In the genomic region with DNA sequence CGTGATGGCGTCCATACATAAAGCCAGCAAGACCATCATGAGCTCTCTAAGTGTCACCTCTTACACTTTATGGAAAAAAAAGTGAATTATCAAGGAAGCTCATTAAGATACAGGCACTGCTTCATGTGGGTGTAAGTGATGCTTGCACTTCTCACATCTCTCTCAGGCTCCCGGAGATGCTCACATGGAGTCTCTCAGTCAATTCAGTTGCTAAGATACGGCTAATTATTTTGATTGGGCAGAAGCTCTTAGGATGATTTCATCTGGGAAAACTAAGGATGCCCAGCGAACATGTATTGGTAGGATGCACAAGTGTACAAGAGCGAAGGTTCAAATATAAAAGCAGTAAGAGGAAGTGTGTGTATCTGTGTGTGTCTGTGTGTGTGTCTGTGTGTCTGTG, we compare ENCODE assay signal across 19 mouse cellular contexts. TPM values are rescaled to one million over a fixed set of nuclear protein-coding genes. Genes with fewer than 3 reads are reported as not detected.
A peak's percentile ranks its signal among the peaks of the same experiment; 100 is the strongest.
DNase-seq lines count a peak whose midpoint lies in the region; ATAC-seq lines count a peak whose summit lies in the region.
"Had no signal": no experiment of that assay in that cellular context is flagged by ENCODE, and none has a peak within 500 bp of the region (broad histone marks: within the 10 kb centered on the region; RNA-seq: fewer than 3 reads in every experiment).

No protein-coding gene starts in this region.

- DNase-seq in layer of hippocampus, adult 11-12 months (ENCODE audit: low spot score), result peak; percentile 16
- no peak for DNase-seq in layer of hippocampus, postnatal 25 days (ENCODE audit: extremely low spot score in 1 of 2, low spot score in 1 of 2)
- peak; percentile 59 for DNase-seq in forebrain, embryonic 14.5 days (ENCODE audit: low spot score)
- peak; percentile 9 to 10 for DNase-seq in layer of hippocampus, postnatal 36 days
- DNase-seq in B cell, adult 2 months, result no peak
- DNase-seq in adrenal gland, adult (ENCODE audit: inconsistent age in 2 of 2, low spot score in 1 of 2), result no peak
- DNase-seq: adrenal gland, postnatal 36 days; cerebellum, adult 11-12 months; kidney, postnatal 4 days; liver, embryonic 13.5 days; lung, postnatal 4 days; thymus, postnatal 25 days had no signal

- H3K4me3 ChIP-seq in forebrain, embryonic 14.5 days (ENCODE audit: low read depth, low read length), result no peak overlapping the region
- no peak overlapping the region for H3K4me3 ChIP-seq in midbrain, embryonic 16.5 days (ENCODE audit: low read depth, low read length)
- H3K4me3 ChIP-seq in intestine, embryonic 15.5 days (replicated peaks), result no peak overlapping the region
- H3K4me3 ChIP-seq: liver, embryonic 13.5 days had no signal

- H3K4me1 ChIP-seq in forebrain, embryonic 14.5 days (ENCODE audit: control insufficient read depth, insufficient read depth, low read length), result no peaks in the 10 kb centered on the region
- 0 out of 2 replicates have a peak, but pooled peaks cover 2% of the 10 kb centered on the region for H3K4me1 ChIP-seq in midbrain, embryonic 16.5 days (ENCODE audit: control insufficient read depth, insufficient read depth, low read length)
- no peaks in the 10 kb centered on the region for H3K4me1 ChIP-seq in intestine, embryonic 15.5 days (replicated peaks)
- H3K4me1 ChIP-seq: liver, embryonic 13.5 days had no signal

- no peak overlapping the region for H3K4me2 ChIP-seq in forebrain, embryonic 14.5 days (ENCODE audit: low read length)
- no peak overlapping the region for H3K4me2 ChIP-seq in midbrain, embryonic 16.5 days (ENCODE audit: low read length)
- H3K4me2 ChIP-seq in intestine, embryonic 15.5 days (replicated peaks), result no peak overlapping the region
- H3K4me2 ChIP-seq: liver, embryonic 13.5 days had no signal

- H3K9ac ChIP-seq in forebrain, embryonic 14.5 days (ENCODE audit: low read length), result no peak overlapping the region
- H3K9ac ChIP-seq in midbrain, embryonic 16.5 days (ENCODE audit: low read depth, low read length), result no peak overlapping the region
- no peak overlapping the region for H3K9ac ChIP-seq in intestine, embryonic 15.5 days
- H3K9ac ChIP-seq: liver, embryonic 13.5 days had no signal

- H3K36me3 ChIP-seq in forebrain, embryonic 14.5 days (ENCODE audit: control insufficient read depth, insufficient read depth, low read length), result no peaks in the 10 kb centered on the region
- H3K36me3 ChIP-seq in midbrain, embryonic 16.5 days (ENCODE audit: control insufficient read depth, insufficient read depth, low read length), result no peaks in the 10 kb centered on the region
- no peaks in the 10 kb centered on the region for H3K36me3 ChIP-seq in intestine, embryonic 15.5 days
- H3K36me3 ChIP-seq: liver, embryonic 13.5 days had no signal

- H3K27ac ChIP-seq in forebrain, embryonic 14.5 days (ENCODE audit: low read depth, low read length), result no peak overlapping the region
- no peak overlapping the region for H3K27ac ChIP-seq in midbrain, embryonic 16.5 days (ENCODE audit: low read length)
- no peak overlapping the region for H3K27ac ChIP-seq in intestine, embryonic 15.5 days
- H3K27ac ChIP-seq: liver, embryonic 13.5 days had no signal

- ATAC-seq in forebrain, embryonic 14.5 days, result peak; percentile 42; the same call in 1 of the 2 replicates
- peak; percentile 42; the same call in 1 of the 2 replicates for ATAC-seq in midbrain, embryonic 16.5 days
- no peak for ATAC-seq in intestine, embryonic 15.5 days
- ATAC-seq: intestine, postnatal 0 days had no signal

- 70% methylated on average over 6 of the region's 6 CpGs for WGBS in forebrain, embryonic 14.5 days
- WGBS in midbrain, embryonic 16.5 days, result 80% methylated on average over 6 of the region's 6 CpGs
- 89% methylated on average over 6 of the region's 6 CpGs for WGBS in intestine, embryonic 15.5 days

- H3K27me3 ChIP-seq in forebrain, embryonic 14.5 days (replicated peaks; ENCODE audit: control insufficient read depth, insufficient read depth, low read length), result no peaks in the 10 kb centered on the region
- no peaks in the 10 kb centered on the region for H3K27me3 ChIP-seq in midbrain, embryonic 16.5 days (ENCODE audit: control insufficient read depth, insufficient read depth, low read depth, low read length)
- H3K27me3 ChIP-seq in intestine, embryonic 15.5 days (replicated peaks), result no peaks in the 10 kb centered on the region
- H3K27me3 ChIP-seq: liver, embryonic 13.5 days had no signal

- no peaks in the 10 kb centered on the region for H3K9me3 ChIP-seq in forebrain, embryonic 14.5 days (replicated peaks; ENCODE audit: control insufficient read depth, low read length)
- H3K9me3 ChIP-seq in midbrain, embryonic 16.5 days (replicated peaks; ENCODE audit: control insufficient read depth, low read length, poor library complexity, severe bottlenecking), result no peaks in the 10 kb centered on the region
- no peaks in the 10 kb centered on the region for H3K9me3 ChIP-seq in intestine, embryonic 15.5 days
- H3K9me3 ChIP-seq: liver, embryonic 13.5 days had no signal

RNA-seq across cellular contexts. Expression of gene Zpld1, which starts 38.1 kb away (rescaled TPM):
- total RNA-seq in layer of hippocampus, postnatal 25 days (2021), result under 1 TPM; 0.42 to 0.49 TPM
- polyA plus RNA-seq in forebrain, embryonic 14.5 days (2014; fragmentation: Nextera tagmentation; extraction: Ambion mirVana), result 0.38 and 1.6 TPM in 2 replicates
- total RNA-seq in layer of hippocampus, postnatal 36 days (2021), result under 1 TPM; 0.45 to 0.58 TPM
- 0.35 and 0.75 TPM in 2 replicates for polyA plus RNA-seq in midbrain, embryonic 16.5 days (2015; fragmentation: Nextera tagmentation; extraction: Ambion mirVana)
- polyA plus RNA-seq in intestine, embryonic 15.5 days (2015; fragmentation: Nextera tagmentation; extraction: Ambion mirVana), result 0.16 and 0.29 TPM in 2 replicates
- total RNA-seq: adrenal gland, postnatal 36 days; ES-E14; gastrocnemius, adult 8-10 months; heart, adult 8-10 months; heart, postnatal 25 days had no signal
- polyA plus RNA-seq: liver, embryonic 13.5 days had no signal

Comparison
In these comparisons a context has a peak if more than half of its experiments do, and no peak if none do; other contexts are left out.
1. DNase-seq: peak in layer of hippocampus, adult 11-12 months (single experiment), forebrain, embryonic 14.5 days (single experiment) and layer of hippocampus, postnatal 36 days (2 of 2); none in layer of hippocampus, postnatal 25 days (0 of 2), B cell, adult 2 months (0 of 2) and adrenal gland, adult (0 of 2).